Comparison of ENCODE assay signal across 11 mouse cellular contexts in the genomic region with DNA sequence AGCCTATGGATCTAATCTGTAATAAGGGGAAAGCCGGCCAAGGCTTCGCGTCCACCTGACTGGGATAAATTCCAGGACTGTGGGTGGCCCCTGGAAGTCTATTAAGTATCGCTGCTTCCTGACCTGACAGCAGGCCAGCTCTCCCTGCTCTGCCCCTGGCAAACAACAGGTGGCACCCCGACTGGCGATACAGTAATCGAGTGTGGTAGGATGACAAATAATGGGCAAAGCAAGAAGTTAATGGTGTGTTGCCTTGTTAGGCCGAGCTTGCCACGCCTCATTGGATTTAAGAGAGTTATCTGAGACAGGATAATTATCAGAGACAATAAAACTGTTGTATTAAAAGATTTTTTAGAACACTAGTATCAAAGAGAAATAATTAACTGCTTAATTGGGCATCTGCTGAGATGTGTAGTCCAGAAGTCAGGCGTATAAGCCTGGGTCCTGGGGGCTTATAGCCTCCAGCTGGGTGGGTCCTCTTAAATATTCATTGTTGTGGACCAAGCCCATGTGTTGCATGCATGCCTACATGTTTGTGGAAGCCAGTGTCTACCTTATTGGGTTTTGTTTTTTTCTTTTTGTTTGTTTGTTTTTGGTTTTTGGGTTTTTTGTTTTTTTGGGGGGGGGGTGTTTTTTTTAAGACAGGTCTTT.
DNase-seq lines count a peak whose midpoint lies in the region; ATAC-seq lines count a peak whose summit lies in the region.
"Had no signal": no experiment of that assay in that cellular context is flagged by ENCODE, and none has a peak within 500 bp of the region (broad histone marks: within the 10 kb centered on the region; RNA-seq: fewer than 3 reads in every experiment).

No protein-coding gene starts in this region.

- no peak overlapping the region for H3K27ac ChIP-seq in limb, embryonic 11.5 days (replicated peaks; ENCODE audit: low read depth, low read length)
- no peak overlapping the region for H3K27ac ChIP-seq in limb, embryonic 10.5 days
- no peak overlapping the region for H3K27ac ChIP-seq in hindbrain, embryonic 16.5 days (ENCODE audit: low read depth, low read length)
- no peak overlapping the region for H3K27ac ChIP-seq in neural tube, embryonic 14.5 days (ENCODE audit: low read depth, low read length)
- H3K27ac ChIP-seq: heart, embryonic 10.5 days had no signal

- no peaks in the 10 kb centered on the region for H3K9me3 ChIP-seq in limb, embryonic 11.5 days (ENCODE audit: control insufficient read depth, low read length)
- H3K9me3 ChIP-seq in limb, embryonic 10.5 days (replicated peaks) = no peaks in the 10 kb centered on the region
- H3K9me3 ChIP-seq in hindbrain, embryonic 16.5 days (ENCODE audit: control insufficient read depth, low read length) = no peaks in the 10 kb centered on the region
- no peaks in the 10 kb centered on the region for H3K9me3 ChIP-seq in neural tube, embryonic 14.5 days (ENCODE audit: control insufficient read depth, low read length)
- H3K9me3 ChIP-seq: heart, embryonic 10.5 days had no signal

- no peaks in the 10 kb centered on the region; the same call in 1 of the 2 replicates for H3K4me1 ChIP-seq in limb, embryonic 11.5 days (ENCODE audit: control insufficient read depth, insufficient read depth, low read length)
- H3K4me1 ChIP-seq in limb, embryonic 10.5 days = peaks cover 16% of the 10 kb centered on the region
- peaks cover 2% of the 10 kb centered on the region; the same call in 1 of the 2 replicates for H3K4me1 ChIP-seq in hindbrain, embryonic 16.5 days (ENCODE audit: control insufficient read depth, insufficient read depth, low read depth, low read length)
- no peaks in the 10 kb centered on the region for H3K4me1 ChIP-seq in neural tube, embryonic 14.5 days (ENCODE audit: control insufficient read depth, insufficient read depth, low read length)

- H3K27me3 ChIP-seq in limb, embryonic 11.5 days (ENCODE audit: control insufficient read depth, insufficient read depth, low read length) = no peaks in the 10 kb centered on the region
- peaks cover 8% of the 10 kb centered on the region; the same call in 1 of the 2 replicates for H3K27me3 ChIP-seq in limb, embryonic 10.5 days (ENCODE audit: low read depth, poor library complexity, severe bottlenecking)
- peaks cover 2% of the 10 kb centered on the region; the same call in 1 of the 2 replicates for H3K27me3 ChIP-seq in hindbrain, embryonic 16.5 days (replicated peaks; ENCODE audit: control insufficient read depth, insufficient read depth, low read length)
- H3K27me3 ChIP-seq in neural tube, embryonic 14.5 days (ENCODE audit: control insufficient read depth, insufficient read depth, low read length) = peaks cover 4% of the 10 kb centered on the region; the same call in 1 of the 2 replicates

- H3K4me2 ChIP-seq in limb, embryonic 11.5 days (ENCODE audit: low read depth, severe bottlenecking) = no peak overlapping the region
- no peak overlapping the region for H3K4me2 ChIP-seq in hindbrain, embryonic 16.5 days (ENCODE audit: low read length)
- no peak overlapping the region for H3K4me2 ChIP-seq in neural tube, embryonic 14.5 days (ENCODE audit: low read depth, low read length)

- no peak overlapping the region for H3K4me3 ChIP-seq in limb, embryonic 11.5 days (ENCODE audit: low read depth, low read length)
- H3K4me3 ChIP-seq in limb, embryonic 10.5 days = no peak overlapping the region
- no peak overlapping the region for H3K4me3 ChIP-seq in hindbrain, embryonic 16.5 days (ENCODE audit: low read length)
- no peak overlapping the region for H3K4me3 ChIP-seq in neural tube, embryonic 14.5 days (ENCODE audit: low read depth, low read length)
- H3K4me3 ChIP-seq: heart, embryonic 10.5 days had no signal

- ATAC-seq in limb, embryonic 11.5 days (ENCODE audit: insufficient number of reproducible peaks, low FRiP score, low TSS enrichment, low read depth) = no peak
- 0 out of 2 replicates have a peak, but pooled peaks have one; percentile 35 for ATAC-seq in hindbrain, embryonic 16.5 days
- ATAC-seq in neural tube, embryonic 14.5 days (ENCODE audit: low read depth) = peak; percentile 78; the same call in 1 of the 2 replicates
- no peak for ATAC-seq in activated CD4-positive, CD25-positive, alpha-beta regulatory T cell, adult 4 months
- ATAC-seq: inflammation-experienced regulatory T-cells, adult 6 months had no signal

- intact Hi-C loops in gastrocnemius, postnatal 14 days (cut with DNase I; ENCODE audit: low total_unique reads) = no loop called here

- H3K36me3 ChIP-seq in limb, embryonic 11.5 days (ENCODE audit: control insufficient read depth, insufficient read depth, low read length) = no peaks in the 10 kb centered on the region
- H3K36me3 ChIP-seq in limb, embryonic 10.5 days = no peaks in the 10 kb centered on the region
- no peaks in the 10 kb centered on the region for H3K36me3 ChIP-seq in hindbrain, embryonic 16.5 days (ENCODE audit: control insufficient read depth, insufficient read depth, low read length)
- no peaks in the 10 kb centered on the region for H3K36me3 ChIP-seq in neural tube, embryonic 14.5 days (ENCODE audit: control insufficient read depth, insufficient read depth, low read length)
- H3K36me3 ChIP-seq: heart, embryonic 10.5 days had no signal

- no peak overlapping the region for H3K9ac ChIP-seq in limb, embryonic 11.5 days (ENCODE audit: low read length)
- H3K9ac ChIP-seq in hindbrain, embryonic 16.5 days (ENCODE audit: low read depth, low read length) = no peak overlapping the region
- no peak overlapping the region for H3K9ac ChIP-seq in neural tube, embryonic 14.5 days (replicated peaks; ENCODE audit: low read depth, low read length)

- peak; percentile 45 to 50 for DNase-seq in cerebellum, postnatal 14 days
- DNase-seq in cerebellum, adult 11 months = no peak
- DNase-seq in limb, embryonic 11.5 days (ENCODE audit: low spot score) = peak; percentile 40
- DNase-seq in limb, embryonic 10.5 days (ENCODE audit: low spot score) = no peak
- no peak for DNase-seq in gastrocnemius, postnatal 14 days
- DNase-seq: lung, postnatal 4 days had no signal

- WGBS in limb, embryonic 11.5 days = 33% methylated on average over 10 of the region's 10 CpGs
- WGBS in limb, embryonic 10.5 days = 47% methylated on average over 10 of the region's 10 CpGs
- WGBS in hindbrain, embryonic 16.5 days = 27% methylated on average over 10 of the region's 10 CpGs
- WGBS in neural tube, embryonic 14.5 days = 20% methylated on average over 10 of the region's 10 CpGs

Comparison
In these comparisons a context has a peak if more than half of its experiments do, and no peak if none do; other contexts are left out.
1. DNase-seq: peak in cerebellum, postnatal 14 days (2 of 2) and limb, embryonic 11.5 days (single experiment); none in cerebellum, adult 11 months (single experiment), limb, embryonic 10.5 days (single experiment) and gastrocnemius, postnatal 14 days (single experiment).
2. ATAC-seq: peak in hindbrain, embryonic 16.5 days (single experiment) and neural tube, embryonic 14.5 days (single experiment); none in limb, embryonic 11.5 days (single experiment) and activated CD4-positive, CD25-positive, alpha-beta regulatory T cell, adult 4 months (single experiment).